Mouse (Mus musculus) ovary, postnatal 14 days (tissue): ENCODE measurements around the gene Gm21788.
"Not testable (repeated sequence)": the region's sequence is repeated elsewhere in the genome, so short reads cannot be mapped to it uniquely, and the experiment has no call there.

Experiments used
- DNase-seq: peaks from one replicate; pipeline ENCODE4 v3.0.0; 2022; ENCODE audit warnings: low spot score

Gene Gm21788

GRCm38 (mm10) chrY:7404710-7405109, at the start of gene Gm21788:
Gene Gm21788 (plus strand): TSS chrY:7405010.
- DNase-seq, result not testable (repeated sequence)
